Mouse (Mus musculus) large intestine, adult 2 months (tissue): Measurements from ENCODE around the gene Bsg. TPM values are rescaled to one million over a fixed set of nuclear protein-coding genes. Genes with fewer than 3 reads are reported as not detected.
"Not testable (repeated sequence)": the region's sequence is repeated elsewhere in the genome, so short reads cannot be mapped to it uniquely, and the experiment has no call there.

Experiments used
- DNase-seq: peaks from one replicate; pipeline ENCODE4 v3.0.0-alpha.2; 2012; ENCODE audit warnings: low read depth, low spot score
- whole genome bisulfite sequencing: fragments of 180-500 bp; shearing (Covaris S2); methylation state at CpG from one replicate; pipeline ENCODE4 v1.1.7; 2018; 5-methylcytosine and 5-hydroxymethylcytosine counted together
- polyA plus RNA-seq: library from polyadenylated mRNA; depleted of rRNA; stranded (reverse); fragments of >200 nt; gene quantifications from 2 replicates; pipeline ENCODE4 v1.2.3, GENCODE M21; 2012

The Bsg gene
- polyA plus RNA-seq, 1 experiment = 808 TPM

DNA sequence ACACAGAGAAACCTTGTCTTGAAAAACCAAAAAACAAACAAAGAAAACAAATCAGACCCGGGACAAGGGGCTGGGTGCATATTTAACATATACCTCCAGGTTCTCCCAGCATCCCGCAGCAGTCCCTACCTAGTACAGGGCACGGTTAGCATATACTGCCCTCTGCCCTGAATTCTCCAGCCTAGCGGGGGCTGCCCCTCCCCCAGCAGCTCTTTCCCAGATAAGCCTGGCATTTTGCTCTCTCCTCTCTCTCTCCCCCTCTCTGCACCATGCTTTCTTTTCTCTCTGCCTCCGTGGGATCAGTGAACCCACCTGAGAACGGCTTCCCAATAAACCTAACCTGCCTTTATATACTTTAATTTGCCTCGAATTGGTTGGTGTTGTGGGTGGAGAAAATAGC lies 3.6 kb upstream of the Bsg start:
- DNase-seq = no peak
- 30% methylated on average over 7 of the region's 7 CpGs for WGBS

DNA sequence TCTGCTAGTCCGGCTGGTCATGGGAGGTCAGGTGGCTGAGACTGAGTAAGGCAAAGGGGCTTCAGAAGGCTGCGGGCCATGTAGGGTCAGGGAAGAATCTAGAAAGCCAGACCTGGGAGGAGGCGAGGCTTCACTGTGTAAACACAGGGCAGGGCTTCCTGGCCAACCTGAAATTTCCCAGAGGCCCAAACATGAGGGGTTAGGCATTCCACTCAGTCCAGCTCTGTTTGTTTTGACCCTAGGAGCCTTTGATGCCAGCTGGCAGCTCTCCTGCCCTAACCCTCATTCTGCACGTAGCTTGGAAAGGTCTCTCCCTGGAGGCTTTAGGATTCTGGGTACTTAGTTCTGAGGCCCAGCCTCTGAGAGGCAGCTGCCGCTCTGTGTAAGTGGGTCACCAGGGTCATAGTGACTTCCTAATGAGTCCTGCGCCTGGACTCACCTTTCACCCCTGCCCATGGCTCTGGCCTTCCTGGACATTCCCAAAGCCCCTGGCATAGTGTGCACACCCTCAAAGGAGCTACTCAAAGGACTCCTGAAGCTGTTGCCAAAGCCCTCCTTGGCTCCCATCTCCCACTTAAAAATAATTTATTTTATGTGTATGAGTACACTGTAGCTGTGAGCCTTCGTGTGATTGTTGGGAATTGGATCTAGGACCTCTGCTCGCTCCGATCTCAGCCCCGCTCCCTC lies 2.7 kb upstream of the Bsg start:
- DNase-seq = no peak

DNA sequence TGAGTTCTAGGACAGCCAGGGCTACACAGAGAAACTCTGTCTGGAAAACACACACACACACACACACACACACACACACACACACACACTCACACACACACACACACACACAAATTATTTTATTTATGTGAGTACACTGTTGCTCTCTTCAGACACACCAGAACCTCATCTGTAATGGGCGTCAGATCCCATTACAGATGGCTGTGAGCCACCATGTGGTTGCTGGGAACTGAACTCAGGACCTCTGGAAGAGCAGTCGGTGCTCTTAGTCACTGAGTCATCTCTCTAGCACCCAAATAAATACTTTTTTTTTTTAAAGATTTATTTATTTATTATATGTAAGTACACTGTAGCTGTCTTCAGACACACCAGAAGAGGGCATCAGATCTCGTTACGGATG lies 1.3 kb upstream of the Bsg start:
- DNase-seq = not testable (repeated sequence)
- WGBS = 68% methylated on average over 4 of the region's 4 CpGs

More for the DNA sequence above, 2.7 kb upstream of the Bsg start:
- 27% methylated on average over 10 of the region's 10 CpGs for WGBS

DNA sequence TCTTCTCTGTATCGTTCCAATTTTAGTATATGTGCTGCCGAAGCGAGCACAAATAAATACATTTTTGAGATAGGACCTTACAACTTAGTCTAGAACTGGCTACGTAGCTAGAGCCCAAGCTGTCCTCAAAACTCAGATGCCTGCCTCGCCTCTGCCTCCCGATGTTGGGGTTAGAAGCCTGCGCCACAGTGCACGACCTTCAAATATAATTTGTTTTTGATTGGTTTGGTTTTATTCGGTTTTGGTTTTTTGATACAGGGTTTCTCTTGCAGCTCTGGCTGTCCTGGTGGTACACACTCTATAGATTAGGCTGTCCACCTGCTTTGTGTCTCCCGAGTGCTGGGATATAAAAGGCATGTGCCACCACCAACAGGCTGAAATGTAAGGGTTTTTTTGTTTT lies 750 bp upstream of the Bsg start:
- DNase-seq = no peak
- 79% methylated on average over 10 of the region's 10 CpGs for WGBS

DNA sequence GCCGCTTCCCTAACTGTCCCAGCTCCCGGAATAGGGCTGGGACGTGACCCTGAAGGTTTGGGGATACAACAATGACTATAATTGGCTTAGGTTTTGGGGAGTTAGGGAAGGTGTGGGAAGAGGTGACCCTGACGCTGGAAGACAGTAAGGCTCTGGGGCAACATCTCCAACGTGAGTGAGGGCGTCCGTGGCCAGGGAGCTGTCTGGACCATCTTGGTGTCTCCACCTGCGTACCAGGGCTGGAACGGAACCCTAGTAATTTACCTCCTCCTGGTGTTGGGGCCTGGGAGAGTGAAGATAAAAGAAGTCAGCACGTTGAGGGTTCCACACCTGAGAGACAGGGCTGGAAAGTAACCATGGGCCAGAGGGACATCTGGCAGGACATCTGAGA lies 674 bp downstream of the Bsg start:
- WGBS = under 1% methylated on average over 10 of the region's 10 CpGs
- no peak for DNase-seq

DNA sequence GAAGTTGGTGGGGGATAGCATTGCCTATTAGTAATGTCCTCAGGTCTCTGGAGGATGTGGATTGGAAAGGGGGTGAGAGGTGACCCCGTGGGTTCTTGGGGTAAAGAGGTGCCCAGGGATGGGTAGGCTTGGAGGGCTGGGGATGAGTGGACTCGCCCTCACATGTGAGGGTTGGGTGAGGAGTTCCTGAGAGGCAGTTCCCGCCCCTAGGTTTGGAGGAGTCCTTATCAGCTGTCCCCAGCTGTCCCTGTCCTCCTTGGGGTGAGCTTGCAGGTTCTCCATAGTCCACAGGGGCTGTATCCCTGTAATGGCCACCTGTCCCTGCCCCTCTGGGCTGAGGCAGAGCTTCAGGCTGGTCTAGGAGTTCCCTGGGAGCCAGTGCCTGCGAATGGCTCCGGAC lies 1.7 kb downstream of the Bsg start:
- no peak for DNase-seq
- WGBS = 55% methylated on average over 5 of the region's 5 CpGs

DNA sequence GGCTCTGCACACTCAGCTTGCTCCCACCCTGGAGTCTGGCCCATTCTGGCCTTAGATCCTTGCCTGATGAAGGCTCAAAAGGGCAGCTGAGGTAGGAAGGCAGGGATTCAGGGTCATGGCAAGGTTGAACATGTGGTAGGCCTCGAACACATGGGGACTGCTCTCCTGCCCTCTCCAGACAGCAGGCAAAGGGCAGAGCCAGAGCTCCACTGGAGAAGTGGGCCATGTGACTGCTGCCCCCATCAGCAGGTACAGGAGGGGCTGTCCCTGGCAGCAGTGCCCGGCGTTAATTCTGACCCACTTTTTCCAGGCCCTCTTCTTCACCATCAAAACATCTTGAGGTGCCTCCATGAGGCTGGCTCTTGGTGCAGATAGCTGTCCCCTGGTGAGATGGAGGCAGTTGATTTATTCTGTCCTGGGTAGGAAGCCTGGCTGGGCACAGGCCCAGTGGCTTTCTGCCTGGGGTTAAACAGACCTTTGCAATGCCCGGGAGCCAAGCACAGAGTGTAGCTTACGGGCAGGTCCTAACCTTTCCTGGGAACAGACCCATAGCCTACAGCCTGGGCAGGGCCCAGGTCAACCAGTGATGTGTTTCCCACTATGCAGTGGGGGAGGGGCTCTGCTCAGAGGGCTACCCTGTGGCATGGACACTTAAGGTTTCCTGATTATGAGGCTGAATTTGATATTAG lies 2.3 kb downstream of the Bsg start:
- WGBS = 39% methylated on average over 5 of the region's 5 CpGs
- no peak for DNase-seq

DNA sequence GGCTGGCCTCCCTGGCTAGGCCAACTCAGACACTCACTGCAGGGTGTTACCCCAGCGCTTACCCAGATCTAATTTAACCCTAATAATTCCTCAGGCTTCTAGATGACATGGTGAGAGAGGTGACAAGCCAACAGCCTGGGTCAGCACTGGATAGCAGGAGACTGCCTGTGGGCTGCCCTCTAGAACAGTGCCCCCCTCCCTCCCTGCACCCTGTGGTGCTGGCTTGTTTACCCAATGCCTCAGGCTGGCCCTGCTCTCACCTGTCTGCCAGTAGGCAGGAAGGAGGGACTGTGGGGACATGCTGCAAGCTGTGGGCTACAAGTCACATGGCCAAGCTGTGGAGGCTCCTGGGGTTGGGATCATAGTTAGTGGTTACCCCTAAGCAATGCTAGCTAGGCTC lies 2.9 kb downstream of the Bsg start:
- DNase-seq = no peak
- 60% methylated on average over 1 of the region's 1 CpGs for WGBS

DNA sequence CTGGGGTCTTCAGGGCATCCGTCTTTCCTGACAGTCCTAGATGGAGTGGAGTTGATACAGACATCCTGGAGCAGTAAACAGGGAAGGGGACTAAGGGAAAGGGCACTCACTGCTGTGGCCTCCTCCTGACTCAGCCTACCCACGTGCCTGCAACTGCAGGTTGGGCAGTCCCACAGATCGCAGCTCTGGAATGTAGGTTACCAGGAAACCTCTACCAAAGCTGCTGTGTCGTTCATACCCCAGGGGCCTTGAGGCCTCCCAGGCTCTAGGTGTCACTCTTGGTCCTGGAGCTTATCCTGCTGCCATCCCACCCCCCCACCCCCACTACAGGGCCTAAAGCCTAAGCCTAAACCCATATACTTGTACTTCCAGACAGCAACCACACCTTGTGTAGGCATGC lies 3.5 kb downstream of the Bsg start:
- DNase-seq = no peak
- WGBS = 29% methylated on average over 4 of the region's 4 CpGs

DNA sequence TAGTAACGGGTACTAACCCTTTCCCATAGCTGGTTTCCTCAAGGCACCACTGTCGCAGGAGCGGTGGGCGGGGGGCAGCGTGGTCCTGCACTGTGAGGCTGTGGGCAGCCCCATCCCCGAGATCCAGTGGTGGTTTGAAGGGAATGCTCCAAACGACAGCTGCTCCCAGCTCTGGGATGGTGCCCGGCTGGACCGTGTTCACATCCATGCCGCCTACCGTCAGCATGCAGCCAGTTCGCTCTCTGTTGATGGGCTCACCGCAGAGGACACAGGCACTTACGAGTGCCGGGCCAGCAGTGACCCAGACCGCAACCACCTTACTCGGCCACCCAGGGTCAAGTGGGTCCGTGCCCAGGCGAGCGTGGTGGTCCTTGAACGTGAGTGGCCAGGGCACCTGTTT lies 4.4 kb downstream of the Bsg start:
- DNase-seq = no peak
- WGBS = 83% methylated on average over 21 of the region's 21 CpGs

DNA sequence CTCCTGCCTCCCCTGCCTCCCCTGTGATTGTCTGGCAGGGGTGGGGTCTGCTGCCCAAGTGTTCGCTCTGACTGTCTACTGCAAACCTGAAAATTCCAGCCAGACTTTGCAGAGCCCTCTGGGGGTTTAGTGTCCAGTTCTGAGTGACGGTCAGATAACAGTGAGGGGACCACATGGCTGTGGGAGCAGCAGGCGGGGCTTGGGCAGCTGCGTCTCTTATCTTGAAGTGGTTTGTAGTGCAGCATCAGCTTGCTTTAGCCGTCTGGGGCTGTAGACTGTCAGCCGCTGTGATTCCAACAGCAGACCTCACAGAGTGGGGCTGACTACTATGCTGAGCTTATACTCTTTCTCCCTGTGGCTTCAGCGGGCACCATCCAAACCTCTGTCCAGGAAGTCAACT lies 5.0 kb downstream of the Bsg start:
- WGBS = 75% methylated on average over 7 of the region's 7 CpGs
- DNase-seq = no peak

DNA sequence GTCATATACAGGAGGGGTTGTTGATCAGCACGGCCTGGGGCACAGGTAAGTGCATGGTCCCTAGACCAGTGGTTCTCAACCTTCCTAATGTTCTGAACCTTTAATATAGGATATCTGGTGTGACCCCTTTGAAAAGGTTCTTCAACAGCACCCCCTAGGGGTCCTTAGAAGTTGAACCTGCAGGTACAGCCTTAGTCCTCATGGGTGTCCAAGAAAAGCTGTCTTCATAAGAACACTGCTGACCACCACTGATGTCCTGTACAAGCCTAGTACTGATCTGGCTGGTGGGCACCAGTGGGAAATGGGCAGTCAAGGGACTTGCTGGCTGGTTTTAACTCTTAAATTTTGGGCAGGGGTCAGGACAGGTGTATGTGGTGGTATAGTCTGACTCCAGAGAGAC lies 7.7 kb downstream of the Bsg start:
- no peak for DNase-seq
- 69% methylated on average over 1 of the region's 1 CpGs for WGBS

DNA sequence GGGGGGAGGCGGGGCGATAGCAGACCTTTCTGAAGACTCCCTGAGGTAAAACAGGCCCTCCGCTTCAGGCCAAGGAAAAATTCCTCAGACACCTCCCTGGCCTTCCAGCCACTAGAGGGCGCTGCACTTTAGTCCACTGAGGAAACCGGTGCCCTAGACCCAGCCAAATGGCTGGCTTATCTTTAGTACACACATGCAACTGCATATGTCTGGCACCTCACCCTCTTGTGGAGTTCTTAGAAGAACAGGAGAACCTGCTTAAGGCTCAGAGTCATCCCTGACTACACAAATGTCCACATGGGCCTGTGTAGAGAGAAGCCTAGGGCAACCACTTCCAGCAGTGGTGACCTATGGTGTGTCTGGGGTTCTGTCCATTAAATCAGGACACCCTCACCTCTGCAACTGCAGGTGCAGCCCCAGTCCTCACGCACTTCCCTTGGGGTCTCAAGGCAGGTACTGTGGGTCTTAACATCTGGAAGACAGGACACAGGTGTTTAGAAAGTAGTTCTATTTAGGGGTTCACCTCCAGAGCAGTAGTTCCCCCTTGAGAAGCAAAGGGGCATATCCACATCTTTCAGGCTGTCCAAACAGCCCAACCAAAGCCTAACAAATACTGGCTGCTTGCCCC lies 8.3 kb downstream of the Bsg start:
- DNase-seq = no peak
- 12% methylated on average over 6 of the region's 6 CpGs for WGBS

DNA sequence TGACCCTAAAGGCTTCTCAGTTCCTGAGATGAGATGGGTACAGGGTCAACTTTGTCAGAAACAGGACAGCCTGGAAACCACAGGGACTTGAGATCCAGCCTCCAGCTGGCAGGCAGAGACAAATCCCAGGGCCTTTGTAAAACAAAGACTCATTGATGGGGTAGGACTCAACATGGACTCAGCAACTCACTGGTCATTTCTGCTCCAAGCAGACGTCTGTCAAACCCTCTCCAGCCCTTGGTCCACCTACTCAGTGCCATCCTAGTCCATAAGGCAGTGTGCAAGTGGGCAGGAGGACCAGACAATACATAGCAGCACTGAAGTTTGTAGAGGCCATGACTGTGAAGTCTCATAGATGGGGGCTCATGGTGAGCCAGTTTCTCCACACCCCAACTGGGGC lies 8.9 kb downstream of the Bsg start:
- DNase-seq = no peak
- WGBS = 26% methylated on average over 1 of the region's 1 CpGs

DNA sequence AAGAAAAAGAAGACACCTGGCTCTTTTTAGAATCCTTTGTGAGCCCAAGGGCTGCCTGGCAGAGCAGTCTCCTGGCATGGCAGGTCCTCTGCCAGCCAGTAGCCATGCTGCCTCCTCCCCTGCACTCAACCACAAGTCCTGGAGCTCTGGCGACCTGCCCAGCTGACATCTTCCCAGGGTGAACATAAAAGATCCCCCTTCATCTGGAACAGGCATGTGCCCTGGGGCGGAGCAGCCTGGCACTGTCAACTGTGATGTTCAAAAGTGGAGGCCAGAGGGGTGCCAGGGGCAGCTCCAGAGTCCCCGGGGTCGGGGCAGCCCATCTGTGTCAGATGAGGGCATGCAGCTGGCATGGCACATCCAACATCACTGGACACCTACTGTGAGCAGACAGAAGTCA lies 10.7 kb downstream of the Bsg start:
- WGBS = 56% methylated on average over 4 of the region's 4 CpGs
- no peak for DNase-seq

DNA sequence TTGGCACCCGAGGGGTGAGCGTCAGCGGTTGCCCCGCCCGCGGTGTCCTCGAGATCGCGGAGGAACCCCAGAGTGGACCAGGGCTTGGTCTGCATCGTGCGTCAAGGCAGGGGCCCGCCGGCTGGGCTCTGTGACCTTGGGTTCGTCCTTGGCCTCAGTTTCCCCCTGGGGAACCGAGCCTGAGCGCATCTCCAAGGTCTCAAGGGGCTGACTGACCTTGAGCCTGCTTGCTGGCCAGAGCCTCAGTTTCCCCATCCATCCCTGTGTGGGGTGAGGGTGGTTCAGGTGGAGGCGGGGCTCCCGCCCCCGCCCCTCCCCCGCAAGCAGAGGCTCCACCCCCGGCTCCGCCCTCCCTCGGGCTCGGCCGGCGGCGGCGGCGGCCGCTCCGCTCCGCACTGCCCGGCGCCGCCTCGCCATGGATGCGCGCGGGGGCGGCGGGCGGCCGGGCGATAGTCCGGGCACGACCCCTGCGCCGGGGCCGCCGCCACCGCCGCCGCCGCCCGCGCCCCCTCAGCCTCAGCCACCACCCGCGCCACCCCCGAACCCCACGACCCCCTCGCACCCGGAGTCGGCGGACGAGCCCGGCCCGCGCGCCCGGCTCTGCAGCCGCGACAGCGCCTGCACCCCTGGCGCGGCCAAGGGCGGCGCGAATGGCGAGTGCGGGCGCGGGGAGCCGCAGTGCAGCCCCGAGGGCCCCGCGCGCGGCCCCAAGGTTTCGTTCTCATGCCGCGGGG lies 12.1 kb downstream of the Bsg start, which contains the start of gene Hcn2:
Hcn2 (plus strand) TSS at position 381 of the 734 bp plus-strand sequence.
- WGBS = 1% methylated on average over 80 of the region's 91 CpGs
- no peak for DNase-seq

DNA sequence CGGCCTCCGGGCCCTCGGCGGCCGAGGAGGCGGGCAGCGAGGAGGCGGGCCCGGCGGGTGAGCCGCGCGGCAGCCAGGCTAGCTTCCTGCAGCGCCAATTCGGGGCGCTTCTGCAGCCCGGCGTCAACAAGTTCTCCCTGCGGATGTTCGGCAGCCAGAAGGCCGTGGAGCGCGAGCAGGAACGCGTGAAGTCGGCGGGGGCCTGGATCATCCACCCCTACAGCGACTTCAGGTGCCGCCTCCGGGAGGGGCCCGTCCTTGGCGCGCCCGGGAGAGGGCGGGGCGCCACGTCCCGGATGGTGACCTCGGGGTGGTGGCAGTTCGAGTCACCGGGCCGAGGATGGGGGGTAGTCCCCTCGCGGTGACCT lies 12.7 kb downstream of the Bsg start:
- no peak for DNase-seq
- 1% methylated on average over 44 of the region's 44 CpGs for WGBS

DNA sequence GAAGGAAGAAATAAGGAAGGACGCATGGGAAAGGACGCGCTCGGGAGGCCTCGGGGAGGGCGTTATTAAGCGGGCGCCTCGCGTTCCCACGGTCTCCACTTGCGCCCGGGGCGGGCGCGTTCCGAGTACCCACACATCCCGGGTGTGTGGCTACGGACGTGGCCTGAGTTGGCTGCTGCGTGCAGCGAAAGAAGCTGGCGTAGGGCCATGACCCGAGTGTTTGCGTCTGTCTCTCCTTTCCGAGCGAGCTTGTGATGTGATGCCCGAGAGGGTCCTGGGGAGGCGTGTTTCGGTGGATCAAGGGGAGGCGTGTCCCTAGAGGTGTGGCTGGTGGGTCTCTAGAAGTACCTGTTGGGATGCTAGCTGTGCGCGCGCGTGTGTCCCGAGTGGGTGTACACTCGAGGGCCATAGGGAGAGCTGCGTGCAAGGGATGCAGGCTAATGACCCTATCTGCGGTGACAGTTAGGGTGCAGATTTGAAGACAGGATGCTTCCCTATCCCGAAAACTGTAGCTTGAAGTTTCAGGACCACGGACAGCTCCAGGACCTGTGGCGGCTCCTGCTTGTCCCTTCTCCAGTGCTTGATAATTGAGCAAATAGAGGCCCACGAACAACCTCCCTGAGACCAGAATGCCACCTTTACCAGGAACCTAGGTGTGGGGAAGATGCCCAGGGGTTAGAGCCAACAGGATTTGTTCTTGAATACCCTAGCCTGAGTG lies 13.5 kb downstream of the Bsg start:
- DNase-seq = no peak
- WGBS = 2% methylated on average over 43 of the region's 43 CpGs

DNA sequence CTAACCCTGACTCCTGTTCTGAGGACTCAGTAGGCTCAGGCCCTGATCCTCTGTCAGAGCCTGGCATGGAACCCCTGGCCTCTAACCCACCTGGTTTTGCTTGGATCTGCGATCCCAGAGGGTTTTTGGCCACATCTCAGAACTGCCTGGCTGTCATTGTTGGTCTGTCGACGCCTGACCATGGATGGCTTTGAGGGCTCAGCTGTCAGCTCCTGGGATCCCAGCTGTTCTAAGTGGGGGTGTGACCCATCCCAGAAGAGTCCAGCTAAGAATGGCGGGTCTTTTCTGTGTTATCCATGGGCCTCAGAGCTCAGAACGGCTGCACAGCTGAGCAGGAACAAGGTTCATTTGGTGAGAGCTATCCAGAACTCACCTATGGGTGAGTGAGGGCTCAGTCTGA lies 16.8 kb downstream of the Bsg start:
- no peak for DNase-seq
- WGBS = 56% methylated on average over 5 of the region's 5 CpGs

DNA sequence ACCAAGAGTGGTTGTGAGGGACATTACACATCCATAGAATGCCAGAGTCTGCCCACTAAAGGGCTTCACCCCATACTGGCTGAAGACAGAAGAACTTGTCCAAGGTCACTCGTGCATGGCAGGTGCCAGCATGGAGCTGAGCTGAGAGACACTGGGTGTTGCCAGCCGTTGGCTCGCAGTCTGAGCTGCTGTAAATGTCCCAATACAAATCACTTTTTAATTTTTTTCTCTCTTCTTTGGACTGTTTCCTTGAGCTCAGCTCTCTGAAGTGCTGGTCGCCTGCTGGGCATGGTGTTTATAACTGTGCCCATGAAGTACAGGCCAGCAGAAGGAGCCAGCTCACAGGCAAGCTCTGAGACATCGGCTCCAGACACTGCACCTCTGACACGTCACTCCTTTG lies 18.8 kb downstream of the Bsg start:
- 46% methylated on average over 6 of the region's 6 CpGs for WGBS
- no peak for DNase-seq
